Mouse (Mus musculus): ENCODE results near the gene Neurl1b.

Gene Neurl1b

DNA sequence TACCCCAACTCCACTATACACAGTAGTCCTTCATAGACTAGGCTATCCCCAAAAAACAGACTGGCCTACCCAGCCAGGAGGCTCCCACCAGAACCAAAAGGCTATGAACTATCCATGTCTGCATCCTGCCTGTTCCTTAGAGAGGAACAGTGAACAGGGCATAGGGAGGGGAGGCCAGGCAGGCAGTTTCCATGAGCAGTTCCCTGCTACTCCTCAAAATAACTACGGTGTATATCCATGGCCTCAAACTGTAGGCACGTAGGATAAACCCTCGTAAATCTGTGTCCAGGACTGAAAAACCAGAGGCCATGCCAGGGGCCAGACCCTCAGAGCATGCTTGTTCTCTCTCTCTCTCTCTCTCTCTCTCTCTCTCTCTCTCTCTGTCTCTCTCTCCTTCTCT lies 17.9 kb upstream of the Neurl1b start:
- DNase-seq (ENCODE audit: low read depth in 1 of 2, low spot score in 2 of 2) = no peak

DNA sequence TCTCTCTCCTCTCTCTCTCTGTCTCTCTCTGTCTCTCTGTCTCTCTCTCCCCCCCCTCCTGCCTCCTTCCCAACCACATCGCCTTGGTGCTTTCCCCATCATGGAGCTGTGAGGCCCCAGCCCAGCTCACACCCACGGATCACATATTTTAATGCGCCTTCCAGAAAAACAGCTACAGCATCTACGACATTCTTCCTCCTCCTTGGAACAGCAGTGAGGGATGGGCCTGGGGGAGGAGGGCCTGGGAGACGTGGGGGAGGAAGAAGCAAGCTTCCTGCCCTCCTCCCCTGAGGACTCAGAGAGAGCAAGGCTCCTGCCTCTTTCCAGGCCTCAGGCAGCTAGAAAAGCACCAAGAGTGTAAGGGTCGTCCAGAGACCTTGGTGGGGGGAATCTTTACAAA lies 17.3 kb upstream of the Neurl1b start:
- no peak for DNase-seq (ENCODE audit: low read depth in 1 of 2, low spot score in 2 of 2)

DNA sequence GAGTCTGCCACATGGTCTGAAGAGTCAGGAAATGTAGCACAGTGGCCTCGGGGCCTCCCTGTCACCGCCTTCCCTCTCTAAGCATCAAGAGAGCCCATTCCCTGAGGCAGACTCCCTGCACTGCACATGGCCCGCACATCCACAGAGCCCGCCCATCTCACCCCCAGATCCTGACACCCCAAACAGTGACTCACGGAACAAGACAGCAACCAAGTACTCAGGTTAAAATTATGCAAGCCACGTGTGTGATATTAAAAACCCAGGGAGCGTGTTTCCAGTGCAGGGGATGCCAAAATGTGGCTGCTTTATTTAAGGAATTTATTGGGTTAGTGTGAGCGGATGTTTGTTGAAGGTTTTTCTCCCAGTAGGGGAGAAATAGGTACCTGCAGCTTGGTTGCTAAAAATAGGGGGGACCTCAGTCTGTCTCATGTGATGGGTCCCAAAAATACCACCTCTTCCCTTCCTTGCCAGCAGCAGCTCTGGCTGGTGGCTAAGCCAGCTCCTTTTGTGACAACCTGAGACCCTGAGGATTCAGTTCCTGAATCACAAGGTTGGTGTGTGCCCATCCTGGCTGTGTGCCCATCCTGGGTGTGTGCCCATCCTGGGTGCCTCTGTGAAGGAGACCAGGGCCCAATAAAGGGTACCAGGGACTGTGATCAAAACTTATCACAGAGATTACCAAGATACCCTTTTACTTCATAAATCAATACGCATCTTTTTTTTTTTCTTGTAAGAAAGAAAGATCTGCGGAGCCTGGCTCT lies 9.1 kb upstream of the Neurl1b start:
- DNase-seq (ENCODE audit: low read depth in 1 of 2, low spot score in 2 of 2) = no peak

- DNase-seq (ENCODE audit: low read depth in 1 of 2, low spot score in 2 of 2) = no peak
These were observed 1.7 kb upstream of the Neurl1b start for GRCm38 (mm10) chr17:26412967-26413366.

GRCm38 (mm10) chr17:26414184-26414522 lies 476 bp upstream of the Neurl1b start:
- no peak for DNase-seq (ENCODE audit: low read depth in 1 of 2, low spot score in 2 of 2)

GRCm38 (mm10) chr17:26415355-26415865 lies 781 bp downstream of the Neurl1b start:
- no peak for DNase-seq (ENCODE audit: low read depth in 1 of 2, low spot score in 2 of 2)

DNA sequence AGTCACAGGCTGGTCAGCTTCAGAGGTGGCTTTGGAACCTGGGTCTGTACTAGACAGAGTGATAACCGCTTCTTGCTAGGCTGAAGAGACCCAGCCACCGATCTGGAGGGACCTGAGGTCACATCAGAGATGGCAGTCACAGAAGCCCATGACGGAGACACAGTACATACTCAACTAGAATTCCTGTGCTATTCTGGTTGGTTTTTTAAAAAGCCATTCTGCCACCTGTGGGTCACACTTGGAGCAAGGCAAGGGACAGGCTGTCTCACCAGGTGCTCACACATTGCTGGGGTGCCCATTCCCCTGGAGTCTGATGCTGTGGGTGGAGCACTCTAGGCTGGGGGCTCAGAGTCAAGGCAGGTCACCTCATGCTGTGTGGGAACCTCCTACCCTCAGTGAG lies 1.5 kb downstream of the Neurl1b start:
- DNase-seq (ENCODE audit: low read depth in 1 of 2, low spot score in 2 of 2) = no peak

DNA sequence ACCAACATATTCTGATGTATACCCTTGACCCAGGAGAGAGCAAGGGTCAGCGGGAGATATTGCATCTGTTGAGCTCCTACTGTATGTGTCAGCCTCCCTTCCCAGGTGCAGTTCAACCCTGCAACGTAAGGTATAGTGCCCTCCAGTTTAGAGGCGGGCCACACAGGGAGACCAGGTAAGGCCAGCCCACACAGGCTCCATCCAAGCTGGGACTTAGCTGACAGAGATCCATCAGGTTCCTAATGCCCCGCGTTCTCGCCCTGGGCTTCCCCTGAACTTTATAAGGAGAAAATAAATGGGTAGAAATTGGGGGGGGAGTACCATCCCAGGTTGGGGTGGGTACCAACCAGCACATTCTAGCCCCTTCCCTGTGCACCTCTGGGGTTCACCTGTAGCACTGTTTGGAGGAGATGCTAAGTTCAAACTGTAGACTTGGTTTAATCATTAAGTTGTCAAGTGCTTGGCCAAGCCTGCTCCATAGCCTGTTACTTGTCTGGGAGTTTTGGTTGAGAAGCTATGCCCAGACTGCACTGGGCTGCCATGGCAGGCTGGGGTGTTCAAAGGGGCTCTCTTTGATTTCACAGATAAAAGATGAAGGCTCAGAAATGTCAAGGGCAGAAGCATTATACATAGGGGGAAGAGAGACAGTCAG lies 3.3 kb downstream of the Neurl1b start:
- DNase-seq (ENCODE audit: low read depth in 1 of 2, low spot score in 2 of 2) = no peak

DNA sequence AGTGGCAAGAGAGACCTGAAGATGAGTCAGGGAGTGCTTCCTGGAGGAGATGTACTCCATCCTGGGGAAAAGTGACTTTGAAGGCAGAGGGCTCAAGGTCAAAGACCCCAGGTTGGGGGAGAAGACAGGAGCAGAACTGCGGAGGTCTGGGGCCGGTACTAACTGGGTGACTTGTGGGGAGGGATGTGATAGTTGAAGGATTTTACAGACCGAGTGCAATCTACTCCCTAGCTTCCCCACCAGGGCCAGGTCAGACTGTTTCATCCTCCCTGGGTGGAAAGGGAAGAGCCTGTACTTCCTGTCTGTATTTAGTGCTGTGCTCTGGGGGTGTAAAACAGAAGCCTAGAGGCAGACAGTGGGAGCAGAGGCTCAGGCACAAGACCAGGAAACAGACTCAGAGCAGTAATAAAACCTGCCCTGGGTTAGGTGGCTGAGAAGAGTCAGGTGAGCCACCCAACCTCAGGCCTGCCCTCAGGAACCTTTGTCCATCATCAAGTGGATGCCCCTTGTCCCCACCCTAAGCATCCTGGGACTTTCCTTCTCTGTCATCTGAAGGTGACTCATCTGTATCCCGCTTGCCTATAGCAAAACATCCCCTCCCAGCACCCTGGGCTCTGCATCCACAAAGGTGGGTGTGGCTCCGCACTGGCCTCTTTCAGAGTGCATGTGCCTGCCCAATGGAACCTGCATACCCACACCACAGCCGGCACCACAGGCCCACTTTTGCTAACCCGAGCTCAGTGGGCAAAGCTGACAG lies 6.0 kb downstream of the Neurl1b start:
- DNase-seq (ENCODE audit: low read depth in 1 of 2, low spot score in 2 of 2) = no peak

GRCm38 (mm10) chr17:26421561-26421960 lies 6.9 kb downstream of the Neurl1b start:
- DNase-seq (ENCODE audit: low read depth in 1 of 2, low spot score in 2 of 2) = no peak

DNA sequence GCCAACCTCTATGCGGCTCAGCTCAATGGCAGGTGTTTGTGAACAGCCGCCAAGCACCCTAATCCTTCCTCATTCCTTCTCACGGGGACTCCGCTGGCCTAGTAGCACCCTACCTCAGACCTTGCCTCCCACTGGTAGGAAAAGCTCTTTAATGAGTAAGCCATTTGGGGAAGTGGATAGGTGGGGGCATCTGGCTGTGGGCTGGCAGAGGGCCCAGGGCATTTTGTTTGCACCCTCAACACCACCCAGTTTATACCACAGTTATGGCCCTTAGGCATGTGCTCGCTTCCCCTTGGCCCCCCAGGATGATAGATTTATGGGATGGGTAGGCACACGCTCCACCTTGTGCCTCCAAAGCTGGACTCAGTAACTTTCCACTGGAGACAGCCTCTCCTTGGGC lies 7.8 kb downstream of the Neurl1b start:
- DNase-seq (ENCODE audit: low read depth in 1 of 2, low spot score in 2 of 2) = peak in 1 of 2 experiments; percentile 15

GRCm38 (mm10) chr17:26423967-26424641 lies 9.5 kb downstream of the Neurl1b start:
- DNase-seq (ENCODE audit: low read depth in 1 of 2, low spot score in 2 of 2) = no peak

DNA sequence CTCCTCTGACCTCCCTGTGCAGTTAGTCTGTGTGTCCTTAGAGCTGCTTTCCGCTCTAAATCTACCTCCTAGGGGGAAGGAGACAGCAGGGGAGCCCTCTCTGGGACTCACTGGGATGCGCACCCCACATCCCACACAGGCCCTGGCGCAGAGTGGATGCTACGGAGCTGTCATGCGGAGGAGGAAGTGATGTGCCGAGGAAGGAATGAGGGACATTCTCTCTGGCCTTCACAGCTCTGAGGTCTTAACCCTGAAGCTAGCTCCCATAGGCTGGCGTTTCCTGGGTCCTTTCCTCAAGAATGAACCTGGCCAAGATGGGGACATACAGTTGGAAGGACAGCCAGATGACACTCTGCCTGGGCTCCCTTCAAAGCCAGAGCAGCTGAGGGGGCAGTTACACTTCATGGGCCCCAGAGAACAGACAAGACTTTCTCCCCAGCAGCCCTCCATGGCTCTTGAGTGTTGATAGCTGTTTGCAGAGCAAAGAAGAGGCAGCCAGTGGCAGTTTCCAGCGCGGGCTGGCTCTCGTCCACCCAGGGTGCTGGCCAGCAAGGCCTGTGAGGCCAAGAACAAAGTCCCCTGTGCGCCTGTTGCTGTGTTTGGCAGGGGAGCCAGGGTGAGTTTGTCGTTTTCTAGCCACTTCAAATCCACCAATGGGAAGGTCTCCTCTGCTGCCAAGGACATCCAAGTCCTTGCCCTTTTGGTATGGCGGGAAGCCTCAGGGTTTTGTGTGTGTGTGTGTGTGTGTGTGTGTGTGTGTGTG lies 10.5 kb downstream of the Neurl1b start:
- DNase-seq (ENCODE audit: low read depth in 1 of 2, low spot score in 2 of 2) = no peak

GRCm38 (mm10) chr17:26433295-26433694 lies 18.7 kb downstream of the Neurl1b start:
- DNase-seq (ENCODE audit: low read depth in 1 of 2, low spot score in 2 of 2) = no peak

DNA sequence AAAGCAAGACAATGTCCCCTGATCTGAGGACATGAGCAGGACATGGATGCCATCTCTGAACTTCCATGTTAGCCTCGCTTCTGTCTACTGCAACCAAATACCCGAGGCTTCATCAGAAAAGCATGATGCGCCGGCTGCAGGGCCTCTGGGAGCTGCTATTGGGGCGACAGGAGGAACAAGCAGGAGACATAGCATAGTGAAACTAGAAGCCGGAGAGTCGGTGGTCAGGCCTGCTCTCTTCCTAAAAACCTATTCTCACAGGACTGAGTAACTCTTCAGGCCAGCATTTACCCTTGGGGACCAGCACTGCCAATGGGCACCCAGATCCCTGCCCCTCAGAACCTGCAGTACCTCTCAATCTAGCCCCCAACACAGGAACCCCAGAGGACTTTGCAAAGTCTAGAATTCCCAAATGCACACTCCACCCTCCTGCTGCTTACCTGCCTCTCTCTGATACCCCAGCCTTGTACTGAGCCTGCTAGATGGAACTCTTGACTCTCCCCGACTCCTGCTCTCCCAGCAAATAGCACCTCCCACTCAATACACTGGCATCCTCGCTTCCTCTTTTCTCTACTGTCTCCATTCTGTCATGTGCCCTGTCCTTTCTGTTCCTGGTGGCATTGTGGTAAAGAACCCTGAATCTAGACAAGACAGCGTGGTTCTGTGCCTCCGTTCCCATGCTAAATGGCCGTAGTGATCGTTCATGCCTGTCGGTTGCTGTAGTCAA lies 22.6 kb downstream of the Neurl1b start:
- peak; percentile 50 to 59 for DNase-seq (ENCODE audit: low read depth in 1 of 2, low spot score in 2 of 2)

GRCm38 (mm10) chr17:26439001-26439400 lies 24.4 kb downstream of the Neurl1b start:
- DNase-seq (ENCODE audit: low read depth in 1 of 2, low spot score in 2 of 2) = no peak

DNA sequence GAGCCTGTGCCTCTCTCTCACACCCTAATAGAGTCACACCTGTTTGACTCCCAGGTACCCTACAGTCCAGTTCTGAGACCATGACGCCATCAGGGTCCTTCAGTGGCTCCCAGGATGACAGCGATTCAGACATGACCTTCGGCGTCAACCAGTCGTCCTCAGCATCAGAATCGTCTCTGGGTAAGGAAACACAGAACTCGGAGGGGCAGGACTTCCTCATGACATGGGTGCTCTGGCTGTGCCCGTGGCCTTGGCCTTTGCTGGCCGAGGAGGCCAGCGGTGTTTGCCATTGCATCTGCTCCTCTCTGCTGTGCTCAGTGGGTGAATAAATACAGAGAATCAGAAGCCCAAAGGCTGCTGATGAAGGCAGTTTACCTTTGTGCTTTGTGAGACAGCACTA lies 26.4 kb downstream of the Neurl1b start:
- DNase-seq (ENCODE audit: low read depth in 1 of 2, low spot score in 2 of 2) = no peak

- DNase-seq (ENCODE audit: low read depth in 1 of 2, low spot score in 2 of 2) = no peak
These were observed 27.6 kb downstream of the Neurl1b start for GRCm38 (mm10) chr17:26442197-26442596.

GRCm38 (mm10) chr17:26443865-26444264 lies 29.2 kb downstream of the Neurl1b start:
- no peak for DNase-seq (ENCODE audit: low read depth in 1 of 2, low spot score in 2 of 2)

DNA sequence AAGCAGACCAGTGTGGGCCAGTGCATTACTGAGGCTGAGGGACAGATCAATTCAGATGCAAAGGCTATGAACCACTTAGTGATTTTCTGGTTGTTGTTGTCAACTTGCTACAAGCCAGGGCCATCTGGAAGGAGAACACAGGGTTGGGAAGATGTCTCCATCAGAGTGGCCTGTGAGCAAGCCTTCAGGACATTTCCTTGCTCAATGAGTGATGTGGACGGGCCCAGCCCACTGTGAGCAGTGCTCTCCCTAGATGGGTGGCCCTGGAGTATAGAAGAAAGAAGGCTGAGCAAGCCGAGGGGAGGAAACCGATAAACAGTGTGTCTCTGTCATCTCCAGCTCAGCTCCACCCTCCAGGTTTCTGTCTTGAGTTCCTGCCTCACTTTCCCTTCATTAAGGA lies 34.8 kb downstream of the Neurl1b start:
- no peak for DNase-seq (ENCODE audit: low read depth in 1 of 2, low spot score in 2 of 2)

Data from monocyte, adult 2 months (primary cell).